Mouse (Mus musculus) liver, adult (tissue): ENCODE results near the gene Nhsl2.

Experiments
- GATA4 ChIP-seq: IDR thresholded peaks from 2 replicates; pipeline ENCODE4 v1.6.1; 2014; ENCODE audit warnings: mild to moderate bottlenecking, low read length; ENCODE audit not compliant: insufficient replicate concordance

Gene Nhsl2

GRCm38 (mm10) chrX:102074435-102074834 lies 225.2 kb downstream of the Nhsl2 start:
- TF ChIP-seq GATA4, result no peak

GRCm38 (mm10) chrX:102075158-102075557 lies 226.0 kb downstream of the Nhsl2 start:
- no peak for TF ChIP-seq GATA4

- TF ChIP-seq GATA4, result no peak
Measured at GRCm38 (mm10) chrX:102076886-102077765, 227.9 kb downstream of the Nhsl2 start.

- no peak for TF ChIP-seq GATA4
Measured at GRCm38 (mm10) chrX:102081076-102081475, 231.9 kb downstream of the Nhsl2 start.

GRCm38 (mm10) chrX:102081573-102082279 lies 232.5 kb downstream of the Nhsl2 start:
- TF ChIP-seq GATA4, result no peak

- TF ChIP-seq GATA4, result no peak
Measured at GRCm38 (mm10) chrX:102082340-102082739, 233.2 kb downstream of the Nhsl2 start.

- no peak for TF ChIP-seq GATA4
Measured at GRCm38 (mm10) chrX:102085798-102086443, 236.7 kb downstream of the Nhsl2 start.

- TF ChIP-seq GATA4, result no peak
Measured at GRCm38 (mm10) chrX:102090605-102091004, 241.4 kb downstream of the Nhsl2 start.

GRCm38 (mm10) chrX:102094381-102094904 lies 245.3 kb downstream of the Nhsl2 start:
- no peak for TF ChIP-seq GATA4

- no peak for TF ChIP-seq GATA4
Measured at GRCm38 (mm10) chrX:102101886-102102285, 252.7 kb downstream of the Nhsl2 start.

- no peak for TF ChIP-seq GATA4
Measured at GRCm38 (mm10) chrX:102115676-102116075, 266.5 kb downstream of the Nhsl2 start.

GRCm38 (mm10) chrX:102119042-102119864 lies 270.1 kb downstream of the Nhsl2 start, which contains the start of gene Pin4:
TSS of gene Pin4 (plus strand) at chrX:102119447.
- TF ChIP-seq GATA4, result no peak

GRCm38 (mm10) chrX:102121321-102121720 lies 272.1 kb downstream of the Nhsl2 start:
- TF ChIP-seq GATA4, result no peak

GRCm38 (mm10) chrX:102141157-102141556 lies 292.0 kb downstream of the Nhsl2 start:
- no peak for TF ChIP-seq GATA4
